Mouse (Mus musculus) left cerebral cortex, adult 8-10 months (tissue): ENCODE results near the gene BC051142. TPM values are rescaled to one million over a fixed set of nuclear protein-coding genes. Genes with fewer than 3 reads are reported as not detected.

ENCODE experiments used
- DNase-seq, 2 experiments: peaks; one replicate each; pipeline ENCODE4 v3.0.0; 2022; ENCODE audit warnings: low spot score in 2 of 2
- total RNA-seq, 4 experiments: library from RNA; stranded (reverse); gene quantifications; 2 replicates each; pipeline ENCODE4 v1.2.4; 2022

BC051142 gene
- total RNA-seq, 4 experiments from 2014 or later, result 3.3 to 5.1 (median 4.3) TPM

DNA sequence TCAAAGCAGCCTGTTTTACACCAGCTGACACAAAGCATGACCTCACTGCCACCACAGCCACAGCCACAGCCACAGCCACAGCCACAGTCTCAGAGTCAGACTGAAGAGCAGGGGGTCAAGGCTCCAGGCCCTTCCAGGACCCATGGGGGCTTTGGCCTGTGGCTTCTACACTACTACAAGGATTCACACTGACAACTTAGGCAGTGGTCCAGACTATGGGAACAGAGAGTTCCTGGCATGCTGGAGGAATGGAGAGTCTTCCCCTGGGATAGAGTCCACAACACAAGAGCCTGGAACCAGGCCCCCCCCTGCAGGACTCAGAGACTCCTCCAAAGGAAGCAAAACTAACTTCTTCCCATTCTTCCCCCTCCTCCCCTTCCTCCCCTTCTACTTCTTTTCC, 109.0 kb downstream of the BC051142 start:
- DNase-seq, result no peak

Other genes with a start within 250 kb of the BC051142 start
- 1 to 10 TPM; 2.2 to 7.1 (median 3.5) TPM for gene H2-DMb1, start 245.7 kb upstream of the BC051142 start, total RNA-seq
- gene Tap1, start 211.3 kb upstream of the BC051142 start, total RNA-seq, result 1 to 10 TPM; 3.0 to 8.6 (median 4.6) TPM
- 1 to 10 TPM; 2.6 to 3.2 (median 3.0) TPM for gene Psmb9, start 211.1 kb upstream of the BC051142 start, total RNA-seq
- gene Psmb8, start 201.1 kb upstream of the BC051142 start, total RNA-seq, result 10 to 100 TPM in 1 of 4 experiments, 1 to 10 TPM in 3; 4.0 to 12.1 (median 7.1) TPM
- 10 to 100 TPM; 10.2 to 18.0 (median 16.3) TPM for gene Tap2, start 195.3 kb upstream of the BC051142 start, total RNA-seq
- gene H2-Ob, start 159.9 kb upstream of the BC051142 start, total RNA-seq, result 1 to 10 TPM in 2 of 4 experiments, under 1 TPM in 2; 0.54 to 1.3 (median 0.90) TPM
- gene H2-Ab1, start 141.1 kb upstream of the BC051142 start, total RNA-seq, result 10 to 100 TPM in 2 of 4 experiments, 1 to 10 TPM in 2; 2.4 to 30.3 (median 11.7) TPM
- gene H2-Aa, start 111.0 kb upstream of the BC051142 start, total RNA-seq, result 10 to 100 TPM in 2 of 4 experiments, 1 to 10 TPM in 2; 3.4 to 37.3 (median 13.3) TPM
- 10 to 100 TPM in 2 of 4 experiments, 1 to 10 TPM in 2; 2.7 to 26.0 (median 9.3) TPM for gene H2-Eb1, start 93.0 kb upstream of the BC051142 start, total RNA-seq
- not detected for gene H2-Eb2, start 73.2 kb upstream of the BC051142 start, total RNA-seq
- gene Btnl2, start 44.0 kb upstream of the BC051142 start, total RNA-seq, result under 1 TPM; 0.49 to 0.82 (median 0.63) TPM
- gene Btnl1, start 21.7 kb upstream of the BC051142 start, total RNA-seq, result not detected
- gene Btnl4, start 78.5 kb downstream of the BC051142 start, total RNA-seq, result not detected
- not detected for gene Btnl6, start 118.5 kb downstream of the BC051142 start, total RNA-seq
- 10 to 100 TPM in 1 of 4 experiments, 1 to 10 TPM in 3; 9.4 to 13.0 (median 9.6) TPM for gene Notch4, start 165.4 kb downstream of the BC051142 start, total RNA-seq
- 1 to 10 TPM; 2.1 to 4.2 (median 3.4) TPM for gene Gpsm3, start 191.0 kb downstream of the BC051142 start, total RNA-seq
- gene Pbx2, start 192.4 kb downstream of the BC051142 start, total RNA-seq, result 10 to 100 TPM; 59.5 to 66.5 (median 62.6) TPM
- under 1 TPM; 0.39 to 0.83 (median 0.54) TPM for gene Ager, start 199.0 kb downstream of the BC051142 start, total RNA-seq
- gene Rnf5, start 204.9 kb downstream of the BC051142 start, total RNA-seq, result 10 to 100 TPM; 73.3 to 77.6 (median 76.0) TPM
- 100 to 1,000 TPM; 150 to 164 (median 155) TPM for gene Agpat1, start 205.4 kb downstream of the BC051142 start, total RNA-seq
- 1 to 10 TPM; 3.0 to 4.9 (median 3.4) TPM for gene Egfl8, start 217.2 kb downstream of the BC051142 start, total RNA-seq
- 10 to 100 TPM; 38.1 to 48.6 (median 45.4) TPM for gene Ppt2, start 229.7 kb downstream of the BC051142 start, total RNA-seq
- gene Prrt1, start 230.7 kb downstream of the BC051142 start, total RNA-seq, result 100 to 1,000 TPM in 3 of 4 experiments, 10 to 100 TPM in 1; 90.1 to 149 (median 116) TPM
- gene Fkbpl, start 245.9 kb downstream of the BC051142 start, total RNA-seq, result 10 to 100 TPM; 12.5 to 16.7 (median 14.8) TPM
- 10 to 100 TPM; 46.3 to 56.8 (median 53.7) TPM for gene Atf6b, start 248.3 kb downstream of the BC051142 start, total RNA-seq